Mouse (Mus musculus): ENCODE measurements around the gene Insig1.

- no peak for TF ChIP-seq CTCF (IDR thresholded peaks at IDR 0.05; ENCODE audit: extremely low read depth, insufficient read depth, low read length)
- no peak for TF ChIP-seq POLR2A (IDR thresholded peaks at IDR 0.05; ENCODE audit: extremely low read depth, insufficient read depth, low read length)
Measured at GRCm38 (mm10) chr5:28043386-28043785, 27.8 kb upstream of the Insig1 start.

Measured in cortical plate, adult 2 months (tissue).